In genomic region chr1:182520091-182520937, GRCm38 (mm10) we compare ENCODE assay signal across 7 mouse cellular contexts. TPM values are rescaled to one million over a fixed set of nuclear protein-coding genes. Genes with fewer than 3 reads are reported as not detected.
A peak's percentile ranks its signal among the peaks of the same experiment; 100 is the strongest.
DNase-seq lines count a peak whose midpoint lies in the region; ATAC-seq and TF ChIP-seq lines count a peak whose summit lies in the region.

No protein-coding gene starts in this region.

- TF ChIP-seq POLR2A in MEL (IDR thresholded peaks at IDR 0.05; ENCODE audit: control insufficient read depth in 1 of 2, insufficient read depth in 1 of 2, low read depth in 1 of 2, low read length in 2 of 2, poor library complexity in 1 of 2): peak; percentile 36 to 73; a peak in 2 of 4 replicates
- no peak for TF ChIP-seq POLR2A in bone marrow, adult 2 months (IDR thresholded peaks at IDR 0.05; ENCODE audit: borderline replicate concordance, control insufficient read depth, low read depth, low read length)

- ATAC-seq in kidney, postnatal 0 days (replicated peaks; ENCODE audit: low FRiP score, low read depth): peak; percentile 62
- ATAC-seq in stomach, postnatal 0 days (ENCODE audit: low FRiP score, low TSS enrichment): peak; percentile 75

- no peak for TF ChIP-seq CTCF in MEL (IDR thresholded peaks at IDR 0.05 in 2 of 3, conservative IDR thresholded peaks at IDR 0.05 in 1 of 3; ENCODE audit: control insufficient read depth in 1 of 3, insufficient read depth in 1 of 3, low read depth in 2 of 3, low read length in 3 of 3, poor library complexity in 1 of 3, severe bottlenecking in 1 of 3)
- TF ChIP-seq CTCF in bone marrow, adult 2 months (IDR thresholded peaks at IDR 0.05; ENCODE audit: control insufficient read depth, insufficient read depth, low read length): no peak
- TF ChIP-seq CTCF in kidney, postnatal 0 days (IDR thresholded peaks at IDR 0.05; ENCODE audit: low read depth): no peak
- TF ChIP-seq CTCF in stomach, postnatal 0 days (IDR thresholded peaks at IDR 0.05; ENCODE audit: low read depth): peak; percentile 29

- TF ChIP-seq RAD21 in MEL (IDR thresholded peaks at IDR 0.05; ENCODE audit: low read depth, low read length): no peak

- peak overlapping the region; percentile 45 for H3K9ac ChIP-seq in MEL (ENCODE audit: control insufficient read depth, low read depth, low read length, poor library complexity, severe bottlenecking)
- 0 out of 2 replicates have a peak overlapping the region, but pooled peaks have one; percentile 20 for H3K9ac ChIP-seq in kidney, postnatal 0 days (ENCODE audit: low read depth, low read length)
- no peak overlapping the region for H3K9ac ChIP-seq in stomach, postnatal 0 days (ENCODE audit: low read length)

- H3K9me3 ChIP-seq in MEL (replicated peaks; ENCODE audit: insufficient read depth, low read length): no peaks in the 10 kb centered on the region
- H3K9me3 ChIP-seq in kidney, postnatal 0 days (replicated peaks; ENCODE audit: low read length): no peaks in the 10 kb centered on the region
- H3K9me3 ChIP-seq in stomach, postnatal 0 days (ENCODE audit: control insufficient read depth, low read length): no peaks in the 10 kb centered on the region

- peaks cover 18 to 67% of the 10 kb centered on the region in 2 experiments for H3K4me1 ChIP-seq in MEL (ENCODE audit: control insufficient read depth in 1 of 2, insufficient read depth in 2 of 2, low read length in 2 of 2)
- H3K4me1 ChIP-seq in bone marrow, adult 2 months (ENCODE audit: control insufficient read depth, insufficient read depth, low read length): no peaks in the 10 kb centered on the region; the same call in 1 of the 2 replicates
- H3K4me1 ChIP-seq in kidney, postnatal 0 days (replicated peaks; ENCODE audit: insufficient read depth, low read length): peaks cover 22% of the 10 kb centered on the region
- peaks cover 18% of the 10 kb centered on the region; the same call in 1 of the 2 replicates for H3K4me1 ChIP-seq in stomach, postnatal 0 days (replicated peaks; ENCODE audit: control insufficient read depth, insufficient read depth)

- H3K27ac ChIP-seq in MEL (ENCODE audit: control insufficient read depth, low read depth, low read length): peak overlapping the region; percentile 53
- peak overlapping the region; percentile 11 for H3K27ac ChIP-seq in bone marrow, adult 2 months (ENCODE audit: control insufficient read depth, insufficient read depth, low read depth, low read length, poor library complexity)
- H3K27ac ChIP-seq in kidney, postnatal 0 days: peak overlapping the region; percentile 78
- peak overlapping the region; percentile 77 for H3K27ac ChIP-seq in stomach, postnatal 0 days (replicated peaks)

- no peak for TF ChIP-seq EP300 in MEL (IDR thresholded peaks at IDR 0.05; ENCODE audit: low read depth in 1 of 2, low read length in 2 of 2)
- TF ChIP-seq EP300 in stomach, postnatal 0 days (optimal IDR thresholded peaks at IDR 0.05): no peak

- H3K4me2 ChIP-seq in kidney, postnatal 0 days (ENCODE audit: low read length): peak overlapping the region; percentile 39
- peak overlapping the region; percentile 40 for H3K4me2 ChIP-seq in stomach, postnatal 0 days (replicated peaks; ENCODE audit: low read depth)

- peaks cover 0 to 25% of the 10 kb centered on the region in 2 experiments; a peak in 2 of 4 replicates for H3K36me3 ChIP-seq in MEL (ENCODE audit: control insufficient read depth in 1 of 2, insufficient read depth in 2 of 2, low read length in 2 of 2)
- H3K36me3 ChIP-seq in kidney, postnatal 0 days (ENCODE audit: insufficient read depth, low read length): no peaks in the 10 kb centered on the region
- H3K36me3 ChIP-seq in stomach, postnatal 0 days (ENCODE audit: control insufficient read depth, insufficient read depth, low read length): no peaks in the 10 kb centered on the region

- H3K79me2 ChIP-seq in MEL (ENCODE audit: control insufficient read depth, insufficient read depth, low read length, poor library complexity): peaks cover 7% of the 10 kb centered on the region; the same call in 1 of the 2 replicates

- H3K4me3 ChIP-seq in MEL (ENCODE audit: control insufficient read depth in 1 of 2, insufficient read depth in 1 of 2, low read depth in 2 of 2, low read length in 2 of 2): peak overlapping the region; percentile 34 to 53
- H3K4me3 ChIP-seq in bone marrow, adult 2 months (replicated peaks; ENCODE audit: control insufficient read depth, low read depth, low read length): no peak overlapping the region
- no peak overlapping the region for H3K4me3 ChIP-seq in kidney, postnatal 0 days (replicated peaks; ENCODE audit: low read depth, low read length)
- no peak overlapping the region for H3K4me3 ChIP-seq in stomach, postnatal 0 days (ENCODE audit: low read depth, low read length)

- no peaks in the 10 kb centered on the region for H3K27me3 ChIP-seq in MEL (ENCODE audit: control insufficient read depth in 1 of 2, insufficient read depth in 2 of 2, low read length in 2 of 2)
- no peaks in the 10 kb centered on the region for H3K27me3 ChIP-seq in kidney, postnatal 0 days (ENCODE audit: insufficient read depth, low read length)
- H3K27me3 ChIP-seq in stomach, postnatal 0 days (ENCODE audit: control insufficient read depth, insufficient read depth, low read length): no peaks in the 10 kb centered on the region

- DNase-seq in MEL (ENCODE audit: low read depth, low spot score): peak; percentile 76
- DNase-seq in heart, adult 9 months (ENCODE audit: low spot score in 2 of 2): peak; percentile 79 to 83
- DNase-seq in kidney, postnatal 0 days (ENCODE audit: low spot score): peak; percentile 94
- DNase-seq in mesoderm, embryonic 11.5 days (ENCODE audit: low read depth, low spot score): peak; percentile 55
- peak; percentile 74 for DNase-seq in stomach, postnatal 0 days (ENCODE audit: low spot score)
- no peak for DNase-seq in cerebellum, postnatal 36 days

- WGBS in bone marrow, adult 2 months: 24% methylated on average over 14 of the region's 14 CpGs
- WGBS in kidney, postnatal 0 days: 9% methylated on average over 14 of the region's 14 CpGs
- 11% methylated on average over 14 of the region's 14 CpGs for WGBS in stomach, postnatal 0 days

TF ChIP-seq in MEL, 35 proteins besides CTCF, POLR2A, EP300 and RAD21 (continues in another document):
- TF ChIP-seq ZMIZ1 (IDR thresholded peaks at IDR 0.05; ENCODE audit: low read depth, low read length) (peak; percentile 55; the same call in 1 of the 2 replicates), MYC (IDR thresholded peaks at IDR 0.05; ENCODE audit: low read depth, low read length) (no peak), RCOR1 (IDR thresholded peaks at IDR 0.05; ENCODE audit: low read depth, low read length) (no peak), MXI1 (IDR thresholded peaks at IDR 0.05; ENCODE audit: low read depth, low read length) (no peak), UBTF (IDR thresholded peaks at IDR 0.05; ENCODE audit: borderline replicate concordance, insufficient read depth, low read depth, low read length) (no peak), USF2 (IDR thresholded peaks at IDR 0.05; ENCODE audit: borderline replicate concordance in 1 of 2, insufficient read depth in 1 of 2, low read depth in 1 of 2, low read length in 2 of 2) (no peak), MAZ (IDR thresholded peaks at IDR 0.05; ENCODE audit: low read depth, low read length) (no peak), CHD1 (IDR thresholded peaks at IDR 0.05; ENCODE audit: low read depth, low read length) (no peak), USF1 (IDR thresholded peaks at IDR 0.05; ENCODE audit: low read depth, low read length) (no peak), POLR2AphosphoS2 (IDR thresholded peaks at IDR 0.05; ENCODE audit: low read length) (no peak), GABPA (IDR thresholded peaks at IDR 0.05; ENCODE audit: low read depth, low read length) (no peak), NRF1 (IDR thresholded peaks at IDR 0.05; ENCODE audit: insufficient read depth, low read depth, low read length, poor library complexity, severe bottlenecking) (no peak), MAFK (IDR thresholded peaks at IDR 0.05; ENCODE audit: borderline replicate concordance, low read depth, low read length) (no peak), HCFC1 (IDR thresholded peaks at IDR 0.05; ENCODE audit: low read depth, low read length) (peak; percentile 55; the same call in 1 of the 2 replicates), GATA1 (IDR thresholded peaks at IDR 0.05; ENCODE audit: low read depth, low read length) (no peak), ZNF384 (IDR thresholded peaks at IDR 0.05; ENCODE audit: low read depth, low read length) (no peak), SMC3 (IDR thresholded peaks at IDR 0.05; ENCODE audit: low read depth, low read length) (no peak), MAX (IDR thresholded peaks at IDR 0.05; ENCODE audit: low read length) (no peak; the same call in 1 of the 2 replicates), TCF12 (IDR thresholded peaks at IDR 0.05; ENCODE audit: low read depth, low read length) (no peak), MYB (IDR thresholded peaks at IDR 0.05; ENCODE audit: low read depth, low read length) (no peak), POLR2AphosphoS5 (IDR thresholded peaks at IDR 0.05; ENCODE audit: borderline replicate concordance, low read depth, low read length) (no peak), TAL1 (IDR thresholded peaks at IDR 0.05; ENCODE audit: low read length) (no peak), BHLHE40 (IDR thresholded peaks at IDR 0.05; ENCODE audit: borderline replicate concordance, low read depth, low read length) (no peak), ZC3H11A (IDR thresholded peaks at IDR 0.05; ENCODE audit: low read depth, low read length) (no peak), ZKSCAN1 (IDR thresholded peaks at IDR 0.05; ENCODE audit: low read depth, low read length) (no peak), JUND (IDR thresholded peaks at IDR 0.05; ENCODE audit: low read depth, low read length) (peak; percentile 80; the same call in 1 of the 2 replicates)

RNA-seq across cellular contexts. Expression of gene Capn2, which starts 2.9 kb away (rescaled TPM):
- total RNA-seq in MEL (2012; rRNA removed): 10.6 and 13.6 TPM in 2 replicates
- 10 to 100 TPM in 1 of 2 experiments, not detected in 1; 19.3 TPM for polyA plus RNA-seq in MEL (2012; ENCODE audit: insufficient read depth in 1 of 2, insufficient read length in 2 of 2, low read depth in 1 of 2, low replicate concordance in 2 of 2, missing spikeins in 1 of 2)
- polyA plus RNA-seq in bone marrow, adult 2 months (2011; ENCODE audit: insufficient read depth, insufficient read length, low replicate concordance, missing spikeins): 12.2 and 30.1 TPM in 2 replicates
- polyA plus RNA-seq in kidney, postnatal 0 days (2015; fragmentation: Nextera tagmentation; extraction: Ambion mirVana): 95.1 and 106 TPM in 2 replicates
- 54.4 and 55.6 TPM in 2 replicates for polyA plus RNA-seq in stomach, postnatal 0 days (2015; fragmentation: Nextera tagmentation; extraction: Ambion mirVana)

RNA-seq across cellular contexts. Expression of gene Capn8, which starts 44.5 kb away (rescaled TPM):
- not detected in 2 replicates for total RNA-seq in MEL (2012; rRNA removed)
- not detected for polyA plus RNA-seq in MEL (2012; ENCODE audit: insufficient read depth in 1 of 2, insufficient read length in 2 of 2, low read depth in 1 of 2, low replicate concordance in 2 of 2, missing spikeins in 1 of 2)
- not detected in 2 replicates for polyA plus RNA-seq in bone marrow, adult 2 months (2011; ENCODE audit: insufficient read depth, insufficient read length, low replicate concordance, missing spikeins)
- 0.11 and 0.13 TPM in 2 replicates for polyA plus RNA-seq in kidney, postnatal 0 days (2015; fragmentation: Nextera tagmentation; extraction: Ambion mirVana)
- polyA plus RNA-seq in stomach, postnatal 0 days (2015; fragmentation: Nextera tagmentation; extraction: Ambion mirVana): 10.1 and 12.8 TPM in 2 replicates

Comparison
In these comparisons a context has a peak if more than half of its experiments do, and no peak if none do; other contexts are left out.
1. DNase-seq: peak in MEL (single experiment), heart, adult 9 months (2 of 2), kidney, postnatal 0 days (single experiment), mesoderm, embryonic 11.5 days (single experiment) and stomach, postnatal 0 days (single experiment); none in cerebellum, postnatal 36 days (0 of 2).
2. H3K27ac ChIP-seq: peak in every context shown above with its lines; median percentile 78 in kidney, postnatal 0 days; 77 in stomach, postnatal 0 days; 53 in MEL; 11 in bone marrow, adult 2 months.
3. H3K4me3 ChIP-seq: peak in MEL (2 of 2); none in bone marrow, adult 2 months (single experiment), kidney, postnatal 0 days (single experiment) and stomach, postnatal 0 days (single experiment).